Mouse (Mus musculus) lung, postnatal 0 days (tissue): ENCODE data around the gene Hs6st1.

Experiments
- CTCF ChIP-seq: IDR thresholded peaks from 2 replicates; pipeline ENCODE4 v1.5.1; 2016; ENCODE audit warnings: antibody characterized with exemption, mild to moderate bottlenecking
- EP300 ChIP-seq: IDR thresholded peaks from 2 replicates; pipeline ENCODE4 v1.6.1; 2016; ENCODE audit warnings: antibody characterized with exemption, mild to moderate bottlenecking, control low read depth

DNA sequence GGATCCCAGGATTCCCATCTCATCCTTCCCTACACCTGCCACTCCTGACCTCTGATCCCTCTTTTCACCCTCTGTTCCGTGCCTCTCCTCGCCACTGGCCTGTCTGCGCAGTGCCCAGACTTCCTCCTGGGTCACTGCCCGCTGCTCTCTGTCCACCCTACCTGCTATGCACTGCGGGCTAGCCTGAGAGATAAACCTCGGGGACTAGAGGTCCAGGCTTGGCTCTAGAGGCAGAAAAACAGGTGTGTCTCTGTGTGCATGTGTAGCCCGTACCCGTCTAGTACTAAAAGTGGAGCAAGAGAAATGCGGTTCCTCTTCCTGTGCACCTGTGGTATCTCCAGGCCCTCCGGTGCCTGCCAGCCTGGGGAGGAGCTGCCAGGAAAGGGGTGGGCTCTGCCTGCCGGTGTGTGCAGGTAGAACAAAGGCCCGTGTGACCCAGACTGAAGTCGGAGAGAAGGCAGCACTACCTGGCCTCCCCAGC lies 1.1 kb downstream of the Hs6st1 start:
- TF ChIP-seq EP300 (no peak), CTCF (no peak)
